In genomic region chr17:57219167-57219883, GRCm38 (mm10) we compare ENCODE assay signal across 9 mouse cellular contexts. TPM values are rescaled to one million over a fixed set of nuclear protein-coding genes. Genes with fewer than 3 reads are reported as not detected.
DNase-seq lines count a peak whose midpoint lies in the region; ATAC-seq lines count a peak whose summit lies in the region.
"Had no signal": no experiment of that assay in that cellular context is flagged by ENCODE, and none has a peak within 500 bp of the region (broad histone marks: within the 10 kb centered on the region; RNA-seq: fewer than 3 reads in every experiment).

No protein-coding gene starts in this region.

- DNase-seq in forebrain, embryonic 10.5 days (ENCODE audit: extremely low spot score, low spot score): peak; percentile 61
- DNase-seq in embryo, embryonic 11.5 days (ENCODE audit: low read depth, low spot score): peak; percentile 32
- DNase-seq in heart, embryonic 10.5 days (ENCODE audit: low spot score): peak; percentile 84
- peak; percentile 34 for DNase-seq in layer of hippocampus, adult 9-11 months
- peak; percentile 67 to 69 for DNase-seq in spleen, postnatal 36 days (ENCODE audit: low spot score in 2 of 2)

- 22% methylated on average over 11 of the region's 11 CpGs for WGBS in forebrain, embryonic 10.5 days
- WGBS in forebrain, embryonic 12.5 days: 23% methylated on average over 11 of the region's 11 CpGs
- WGBS in heart, embryonic 10.5 days: 29% methylated on average over 11 of the region's 11 CpGs

- H3K36me3 ChIP-seq in forebrain, embryonic 10.5 days (replicated peaks): no peaks in the 10 kb centered on the region
- no peaks in the 10 kb centered on the region for H3K36me3 ChIP-seq in forebrain, embryonic 12.5 days (replicated peaks)
- no peaks in the 10 kb centered on the region for H3K36me3 ChIP-seq in heart, embryonic 10.5 days

- no peak overlapping the region for H3K4me3 ChIP-seq in forebrain, embryonic 10.5 days
- no peak overlapping the region for H3K4me3 ChIP-seq in forebrain, embryonic 12.5 days (replicated peaks)
- no peak overlapping the region for H3K4me3 ChIP-seq in heart, embryonic 10.5 days
- H3K4me3 ChIP-seq: liver, embryonic 15.5 days had no signal

- H3K4me2 ChIP-seq in forebrain, embryonic 12.5 days: no peak overlapping the region
- H3K4me2 ChIP-seq: liver, embryonic 15.5 days had no signal

- peaks cover 6% of the 10 kb centered on the region for H3K4me1 ChIP-seq in forebrain, embryonic 10.5 days
- 0 out of 2 replicates have a peak, but pooled peaks cover 5% of the 10 kb centered on the region for H3K4me1 ChIP-seq in forebrain, embryonic 12.5 days
- H3K4me1 ChIP-seq in heart, embryonic 10.5 days: no peaks in the 10 kb centered on the region

- H3K27ac ChIP-seq in forebrain, embryonic 10.5 days: no peak overlapping the region
- H3K27ac ChIP-seq in forebrain, embryonic 12.5 days: no peak overlapping the region
- no peak overlapping the region for H3K27ac ChIP-seq in heart, embryonic 10.5 days
- H3K27ac ChIP-seq: liver, embryonic 15.5 days had no signal

- no peak overlapping the region for H3K9ac ChIP-seq in forebrain, embryonic 12.5 days
- H3K9ac ChIP-seq: liver, embryonic 15.5 days had no signal

- ATAC-seq in forebrain, embryonic 12.5 days (ENCODE audit: low FRiP score): no peak
- peak; percentile 78 for ATAC-seq in activated CD4-positive, CD25-positive, alpha-beta regulatory T cell, adult 4 months
- peak; percentile 78 for ATAC-seq in megakaryocyte progenitor cell, adult 5-6 weeks (replicated peaks; ENCODE audit: poor library complexity)

- 0 out of 2 replicates have a peak, but pooled peaks cover 3% of the 10 kb centered on the region for H3K27me3 ChIP-seq in forebrain, embryonic 10.5 days (ENCODE audit: poor library complexity, severe bottlenecking)
- peaks cover 9% of the 10 kb centered on the region; the same call in 1 of the 2 replicates for H3K27me3 ChIP-seq in forebrain, embryonic 12.5 days
- peaks cover 30% of the 10 kb centered on the region for H3K27me3 ChIP-seq in heart, embryonic 10.5 days (ENCODE audit: insufficient read depth, poor library complexity, severe bottlenecking)
- H3K27me3 ChIP-seq: liver, embryonic 15.5 days had no signal

- no peaks in the 10 kb centered on the region for H3K9me3 ChIP-seq in forebrain, embryonic 10.5 days
- no peaks in the 10 kb centered on the region for H3K9me3 ChIP-seq in forebrain, embryonic 12.5 days
- no peaks in the 10 kb centered on the region for H3K9me3 ChIP-seq in heart, embryonic 10.5 days
- H3K9me3 ChIP-seq: liver, embryonic 15.5 days had no signal

RNA-seq across cellular contexts. Expression of gene C3, which starts 8.6 kb away (rescaled TPM):
- 0.30 TPM in 1 of 2 replicates, not detected in the other for polyA plus RNA-seq in forebrain, embryonic 10.5 days (2016; fragmentation: Nextera tagmentation; extraction: Ambion mirVana)
- 0.04 and 0.14 TPM in 2 replicates for polyA plus RNA-seq in forebrain, embryonic 12.5 days (2016; fragmentation: Nextera tagmentation; extraction: Ambion mirVana)
- polyA plus RNA-seq in activated CD4-positive, CD25-positive, alpha-beta regulatory T cell, adult 4 months (2017; shearing (Covaris generic)): under 1 TPM in 1 of 2 experiments, not detected in 1; 0.41 TPM
- polyA plus RNA-seq in heart, embryonic 10.5 days (2016; fragmentation: Nextera tagmentation; extraction: Ambion mirVana): 0.46 and 5.3 TPM in 2 replicates
- 164 and 202 TPM in 2 replicates for total RNA-seq in megakaryocyte progenitor cell, adult 5-6 weeks (2015)
- 211 and 263 TPM in 2 replicates for total RNA-seq in megakaryocyte progenitor cell, adult 5-6 weeks (2017)

RNA-seq across cellular contexts. Expression of gene Tnfsf14, which starts 25.3 kb away (rescaled TPM):
- polyA plus RNA-seq in forebrain, embryonic 10.5 days (2016; fragmentation: Nextera tagmentation; extraction: Ambion mirVana): 0.15 and 0.16 TPM in 2 replicates
- polyA plus RNA-seq in forebrain, embryonic 12.5 days (2016; fragmentation: Nextera tagmentation; extraction: Ambion mirVana): 0.13 TPM in 1 of 2 replicates, not detected in the other
- polyA plus RNA-seq in activated CD4-positive, CD25-positive, alpha-beta regulatory T cell, adult 4 months (2017; shearing (Covaris generic)): 10 to 100 TPM in 1 of 2 experiments, 1 to 10 TPM in 1; 7.9 to 12.8 TPM
- polyA plus RNA-seq in heart, embryonic 10.5 days (2016; fragmentation: Nextera tagmentation; extraction: Ambion mirVana): 0.27 and 0.28 TPM in 2 replicates
- 2.1 and 3.5 TPM in 2 replicates for total RNA-seq in megakaryocyte progenitor cell, adult 5-6 weeks (2015)
- 6.2 and 6.8 TPM in 2 replicates for total RNA-seq in megakaryocyte progenitor cell, adult 5-6 weeks (2017)

RNA-seq across cellular contexts. Expression of gene Gpr108, which starts 28.9 kb away (rescaled TPM):
- polyA plus RNA-seq in forebrain, embryonic 10.5 days (2016; fragmentation: Nextera tagmentation; extraction: Ambion mirVana): 22.7 and 22.8 TPM in 2 replicates
- polyA plus RNA-seq in forebrain, embryonic 12.5 days (2016; fragmentation: Nextera tagmentation; extraction: Ambion mirVana): 20.1 and 20.9 TPM in 2 replicates
- 10 to 100 TPM; 46.4 to 55.8 TPM for polyA plus RNA-seq in activated CD4-positive, CD25-positive, alpha-beta regulatory T cell, adult 4 months (2017; shearing (Covaris generic))
- polyA plus RNA-seq in heart, embryonic 10.5 days (2016; fragmentation: Nextera tagmentation; extraction: Ambion mirVana): 25.2 and 28.6 TPM in 2 replicates
- 21.5 and 22.6 TPM in 2 replicates for total RNA-seq in megakaryocyte progenitor cell, adult 5-6 weeks (2015)
- 22.5 and 24.4 TPM in 2 replicates for total RNA-seq in megakaryocyte progenitor cell, adult 5-6 weeks (2017)

RNA-seq across cellular contexts. Expression of gene Trip10, which starts 29.9 kb away (rescaled TPM):
- 43.8 and 49.9 TPM in 2 replicates for polyA plus RNA-seq in forebrain, embryonic 10.5 days (2016; fragmentation: Nextera tagmentation; extraction: Ambion mirVana)
- polyA plus RNA-seq in forebrain, embryonic 12.5 days (2016; fragmentation: Nextera tagmentation; extraction: Ambion mirVana): 26.2 and 27.1 TPM in 2 replicates
- 1 to 10 TPM; 1.7 to 2.5 TPM for polyA plus RNA-seq in activated CD4-positive, CD25-positive, alpha-beta regulatory T cell, adult 4 months (2017; shearing (Covaris generic))
- polyA plus RNA-seq in heart, embryonic 10.5 days (2016; fragmentation: Nextera tagmentation; extraction: Ambion mirVana): 44.4 and 46.8 TPM in 2 replicates
- total RNA-seq in megakaryocyte progenitor cell, adult 5-6 weeks (2015): 3.5 and 3.6 TPM in 2 replicates
- total RNA-seq in megakaryocyte progenitor cell, adult 5-6 weeks (2017): 7.9 and 8.5 TPM in 2 replicates

RNA-seq across cellular contexts. Expression of gene Vav1, which starts 59.6 kb away (rescaled TPM):
- polyA plus RNA-seq in forebrain, embryonic 10.5 days (2016; fragmentation: Nextera tagmentation; extraction: Ambion mirVana): 1.4 and 1.7 TPM in 2 replicates
- 1.2 and 1.4 TPM in 2 replicates for polyA plus RNA-seq in forebrain, embryonic 12.5 days (2016; fragmentation: Nextera tagmentation; extraction: Ambion mirVana)
- polyA plus RNA-seq in activated CD4-positive, CD25-positive, alpha-beta regulatory T cell, adult 4 months (2017; shearing (Covaris generic)): 10 to 100 TPM; 74.1 to 83.7 TPM
- 1.2 and 2.7 TPM in 2 replicates for polyA plus RNA-seq in heart, embryonic 10.5 days (2016; fragmentation: Nextera tagmentation; extraction: Ambion mirVana)
- 79.5 and 87.2 TPM in 2 replicates for total RNA-seq in megakaryocyte progenitor cell, adult 5-6 weeks (2015)
- 286 and 303 TPM in 2 replicates for total RNA-seq in megakaryocyte progenitor cell, adult 5-6 weeks (2017)

Comparison
In these comparisons a context has a peak if more than half of its experiments do, and no peak if none do; other contexts are left out.
1. DNase-seq: peak in every context shown above with its lines; median percentile 84 in heart, embryonic 10.5 days; 68 in spleen, postnatal 36 days; 61 in forebrain, embryonic 10.5 days; 34 in layer of hippocampus, adult 9-11 months; 32 in embryo, embryonic 11.5 days.